Mouse (Mus musculus): Measurements from ENCODE around the gene Gm49630. TPM values are rescaled to one million over a fixed set of nuclear protein-coding genes. Genes with fewer than 3 reads are reported as not detected.
"Not testable (repeated sequence)": the region's sequence is repeated elsewhere in the genome, so short reads cannot be mapped to it uniquely, and the experiment has no call there.

Gene Gm49630
- total and polyA plus RNA-seq, 2 experiments from 2014 or later: not detected

GRCm38 (mm10) chr17:7376951-7377700 is 5.3 kb upstream of the Gm49630 start:
- H3K4me1 ChIP-seq (ENCODE audit: insufficient read depth, low read length); DNase-seq (ENCODE audit: low spot score); H3K9ac ChIP-seq (replicated peaks; ENCODE audit: low read length); H3K27me3 ChIP-seq (ENCODE audit: insufficient read depth, low read length); H3K27ac ChIP-seq; H3K36me3 ChIP-seq (ENCODE audit: insufficient read depth, low read length); H3K4me3 ChIP-seq (ENCODE audit: low read length); H3K4me2 ChIP-seq (ENCODE audit: low read depth, low read length); H3K9me3 ChIP-seq (ENCODE audit: low read length): not testable (repeated sequence)
- WGBS: 90% methylated on average over 1 of the region's 3 CpGs
- peak; percentile 52; the same call in 1 of the 2 replicates for ATAC-seq

GRCm38 (mm10) chr17:7369401-7369800 is 2.4 kb downstream of the Gm49630 start:
- WGBS: 80% methylated on average over 3 of the region's 6 CpGs

DNA sequence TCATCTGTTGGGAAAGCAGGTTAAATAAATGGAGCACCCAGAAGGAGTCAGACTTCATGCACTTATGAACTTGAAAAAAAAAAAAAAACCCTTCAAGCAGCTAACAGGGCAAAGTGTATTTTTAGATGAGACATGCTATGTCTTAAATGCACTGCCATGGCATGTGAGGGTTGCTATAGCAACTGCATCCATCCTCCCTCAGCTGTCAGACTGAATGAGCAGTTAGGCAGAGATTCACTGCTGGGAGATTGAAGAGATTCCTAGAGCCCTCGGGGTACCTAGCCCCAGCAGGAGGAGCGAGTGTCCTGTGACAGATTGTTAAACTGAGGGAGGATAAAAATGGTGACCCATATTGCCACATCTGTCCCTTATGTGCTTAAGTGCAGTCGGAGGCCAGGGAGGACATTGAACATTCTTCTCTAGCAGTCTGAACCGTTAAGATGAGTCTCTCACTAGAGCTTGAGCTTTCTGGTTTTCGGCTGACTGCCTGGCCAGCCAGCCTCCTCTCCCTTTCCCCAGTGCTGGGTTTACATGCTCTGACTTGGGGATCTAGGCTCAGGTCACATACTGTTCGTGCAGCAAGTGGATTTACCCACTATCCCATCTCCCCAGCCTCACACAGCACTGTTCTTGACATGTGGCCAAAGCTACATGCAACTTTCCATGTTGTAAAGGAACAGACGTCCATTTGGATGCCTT is 5.0 kb downstream of the Gm49630 start:
- H3K27ac ChIP-seq: not testable (repeated sequence)

More at GRCm38 (mm10) chr17:7369401-7369800, 2.4 kb downstream of the Gm49630 start:
- not testable (repeated sequence) for H3K4me2 ChIP-seq (ENCODE audit: low read depth, low read length); H3K36me3 ChIP-seq (ENCODE audit: insufficient read depth, low read length); H3K9ac ChIP-seq (replicated peaks; ENCODE audit: low read length); DNase-seq (ENCODE audit: low spot score); H3K4me1 ChIP-seq (ENCODE audit: insufficient read depth, low read length); H3K4me3 ChIP-seq (ENCODE audit: low read length); H3K27ac ChIP-seq; H3K9me3 ChIP-seq (ENCODE audit: low read length); H3K27me3 ChIP-seq (ENCODE audit: insufficient read depth, low read length); ATAC-seq

GRCm38 (mm10) chr17:7366265-7366664 is 5.5 kb downstream of the Gm49630 start:
- H3K9me3 ChIP-seq (ENCODE audit: low read length); DNase-seq (ENCODE audit: low spot score); H3K4me3 ChIP-seq (ENCODE audit: low read length); H3K9ac ChIP-seq (replicated peaks; ENCODE audit: low read length); H3K4me1 ChIP-seq (ENCODE audit: insufficient read depth, low read length); H3K36me3 ChIP-seq (ENCODE audit: insufficient read depth, low read length); H3K4me2 ChIP-seq (ENCODE audit: low read depth, low read length); H3K27ac ChIP-seq; H3K27me3 ChIP-seq (ENCODE audit: insufficient read depth, low read length): not testable (repeated sequence)
- ATAC-seq: 0 out of 2 replicates have a peak, but pooled peaks have one; percentile 2
- no CpG with 5 or more reads among the region's 1 CpGs for WGBS

More for the DNA sequence above, 5.0 kb downstream of the Gm49630 start:
- H3K9me3 ChIP-seq (ENCODE audit: low read length); H3K9ac ChIP-seq (replicated peaks; ENCODE audit: low read length); H3K4me3 ChIP-seq (ENCODE audit: low read length); H3K4me1 ChIP-seq (ENCODE audit: insufficient read depth, low read length); H3K36me3 ChIP-seq (ENCODE audit: insufficient read depth, low read length); H3K4me2 ChIP-seq (ENCODE audit: low read depth, low read length); H3K27me3 ChIP-seq (ENCODE audit: insufficient read depth, low read length): not testable (repeated sequence)
- ATAC-seq: peak; percentile 78
- peak; percentile 3 for DNase-seq (ENCODE audit: low spot score)
- 6% methylated on average over 4 of the region's 7 CpGs for WGBS

- H3K9me3 ChIP-seq (ENCODE audit: low read length); ATAC-seq; H3K27ac ChIP-seq; H3K4me2 ChIP-seq (ENCODE audit: low read depth, low read length); H3K4me1 ChIP-seq (ENCODE audit: insufficient read depth, low read length); DNase-seq (ENCODE audit: low spot score); H3K4me3 ChIP-seq (ENCODE audit: low read length); H3K27me3 ChIP-seq (ENCODE audit: insufficient read depth, low read length); H3K9ac ChIP-seq (replicated peaks; ENCODE audit: low read length); H3K36me3 ChIP-seq (ENCODE audit: insufficient read depth, low read length): not testable (repeated sequence)
- no CpG with 5 or more reads among the region's 3 CpGs for WGBS
Measured at GRCm38 (mm10) chr17:7365615-7366014, 6.2 kb downstream of the Gm49630 start.

GRCm38 (mm10) chr17:7360749-7361465 is 10.9 kb downstream of the Gm49630 start:
- H3K36me3 ChIP-seq (ENCODE audit: insufficient read depth, low read length); H3K4me2 ChIP-seq (ENCODE audit: low read depth, low read length); H3K9me3 ChIP-seq (ENCODE audit: low read length); H3K4me3 ChIP-seq (ENCODE audit: low read length); H3K27me3 ChIP-seq (ENCODE audit: insufficient read depth, low read length); H3K9ac ChIP-seq (replicated peaks; ENCODE audit: low read length); H3K27ac ChIP-seq; H3K4me1 ChIP-seq (ENCODE audit: insufficient read depth, low read length): not testable (repeated sequence)
- ATAC-seq (peak; percentile 60; the same call in 1 of the 2 replicates), DNase-seq (ENCODE audit: low spot score) (peak; percentile 50)
- WGBS: 60% methylated on average over 8 of the region's 9 CpGs

DNA sequence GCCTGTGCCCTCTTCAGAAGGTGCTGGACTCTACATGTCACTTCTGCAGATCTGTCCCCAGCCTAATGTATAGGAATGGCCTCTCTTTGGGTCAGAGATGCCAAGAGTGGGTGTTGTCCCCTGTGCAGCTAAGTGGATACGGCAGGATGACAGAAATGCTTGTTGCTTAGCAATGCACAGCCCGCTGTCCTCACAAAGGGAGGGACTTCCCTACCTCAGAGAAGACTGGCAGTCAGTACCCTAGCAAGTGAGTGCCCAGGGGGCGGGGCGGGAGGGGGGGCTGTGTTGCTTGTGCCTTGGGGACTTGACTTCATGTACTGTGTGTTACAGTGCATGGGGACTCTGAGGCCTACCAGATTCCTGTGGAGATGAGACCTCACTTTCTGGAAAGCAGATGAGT is 12.0 kb downstream of the Gm49630 start:
- H3K27ac ChIP-seq; H3K9ac ChIP-seq (replicated peaks; ENCODE audit: low read length); H3K4me1 ChIP-seq (ENCODE audit: insufficient read depth, low read length); H3K27me3 ChIP-seq (ENCODE audit: insufficient read depth, low read length); H3K4me3 ChIP-seq (ENCODE audit: low read length); H3K36me3 ChIP-seq (ENCODE audit: insufficient read depth, low read length); H3K9me3 ChIP-seq (ENCODE audit: low read length); H3K4me2 ChIP-seq (ENCODE audit: low read depth, low read length): not testable (repeated sequence)
- DNase-seq (ENCODE audit: low spot score) (peak; percentile 6), ATAC-seq (peak; percentile 52; the same call in 1 of the 2 replicates)
- 53% methylated on average over 4 of the region's 4 CpGs for WGBS

GRCm38 (mm10) chr17:7352596-7352995 is 19.2 kb downstream of the Gm49630 start, which contains the start of gene Ttll2:
Gene Ttll2, minus strand, starts transcription at chr17:7352696.
- DNase-seq (ENCODE audit: low spot score); H3K27me3 ChIP-seq (ENCODE audit: insufficient read depth, low read length); ATAC-seq; H3K36me3 ChIP-seq (ENCODE audit: insufficient read depth, low read length); H3K9me3 ChIP-seq (ENCODE audit: low read length); H3K4me3 ChIP-seq (ENCODE audit: low read length); H3K4me1 ChIP-seq (ENCODE audit: insufficient read depth, low read length); H3K4me2 ChIP-seq (ENCODE audit: low read depth, low read length); H3K9ac ChIP-seq (replicated peaks; ENCODE audit: low read length); H3K27ac ChIP-seq: not testable (repeated sequence)
- 67% methylated on average over 1 of the region's 1 CpGs for WGBS

DNA sequence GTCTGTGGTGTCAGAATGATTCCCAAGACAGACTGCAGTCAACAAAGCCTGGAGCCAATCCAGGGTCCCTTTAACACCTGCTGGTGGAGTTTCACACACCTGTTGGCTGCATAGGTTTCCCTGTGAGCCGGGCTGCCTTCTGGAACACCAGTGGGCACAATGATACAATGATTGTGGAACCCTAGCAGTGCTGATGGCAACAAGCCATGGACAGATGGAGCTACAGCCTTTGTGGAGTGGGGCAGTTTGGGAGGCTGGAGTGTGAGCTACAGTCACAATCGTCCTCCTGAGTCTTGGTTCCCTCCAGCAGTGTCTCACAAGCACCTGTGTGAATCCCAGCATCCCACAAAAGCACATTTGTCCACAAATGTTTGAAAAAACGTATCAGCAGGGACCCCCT is 23.0 kb downstream of the Gm49630 start:
- 57% methylated on average over 1 of the region's 3 CpGs for WGBS
- peak; percentile 31 for DNase-seq (ENCODE audit: low spot score)
- not testable (repeated sequence) for H3K9me3 ChIP-seq (ENCODE audit: low read length); H3K36me3 ChIP-seq (ENCODE audit: insufficient read depth, low read length); H3K27ac ChIP-seq; H3K4me2 ChIP-seq (ENCODE audit: low read depth, low read length); H3K4me1 ChIP-seq (ENCODE audit: insufficient read depth, low read length); H3K27me3 ChIP-seq (ENCODE audit: insufficient read depth, low read length); H3K9ac ChIP-seq (replicated peaks; ENCODE audit: low read length); H3K4me3 ChIP-seq (ENCODE audit: low read length); ATAC-seq

All from hindbrain, postnatal 0 days (tissue).